Comparison of ENCODE assay signal across 12 mouse cellular contexts in the genomic region with DNA sequence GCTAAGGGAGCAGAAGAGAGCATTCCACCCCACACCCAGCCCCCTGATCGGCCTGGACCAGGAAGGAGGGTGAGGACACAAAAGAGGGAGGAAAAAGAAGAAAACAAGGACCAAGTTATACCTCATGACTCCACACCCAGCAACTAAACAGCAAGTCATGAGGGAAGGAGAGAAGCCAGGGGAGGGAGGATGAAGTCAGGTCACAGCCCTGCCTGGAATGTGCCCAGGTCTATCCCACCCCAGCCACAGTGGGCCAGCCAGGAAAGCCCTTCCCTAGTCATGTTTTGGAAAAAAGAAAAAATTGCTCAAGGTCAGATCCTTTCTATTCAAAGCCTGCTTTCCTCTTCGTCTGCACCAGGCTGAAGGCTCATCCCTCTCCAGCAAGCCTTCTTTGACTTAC. TPM values are rescaled to one million over a fixed set of nuclear protein-coding genes. Genes with fewer than 3 reads are reported as not detected.
A peak's percentile ranks its signal among the peaks of the same experiment; 100 is the strongest.
DNase-seq lines count a peak whose midpoint lies in the region; ATAC-seq and TF ChIP-seq lines count a peak whose summit lies in the region.
"Had no signal": no experiment of that assay in that cellular context is flagged by ENCODE, and none has a peak within 500 bp of the region (broad histone marks: within the 10 kb centered on the region; RNA-seq: fewer than 3 reads in every experiment).

No protein-coding gene starts in this region.

- no peak for ATAC-seq in forebrain, embryonic 12.5 days (ENCODE audit: low FRiP score)
- ATAC-seq in hindbrain, postnatal 0 days, result no peak
- ATAC-seq in stomach, embryonic 15.5 days (ENCODE audit: insufficient read depth, low FRiP score, low read depth), result no peak

- peaks cover 17% of the 10 kb centered on the region for H3K4me1 ChIP-seq in forebrain, embryonic 12.5 days
- peaks cover 16% of the 10 kb centered on the region for H3K4me1 ChIP-seq in forebrain, embryonic 10.5 days
- peaks cover 35% of the 10 kb centered on the region for H3K4me1 ChIP-seq in hindbrain, postnatal 0 days (ENCODE audit: insufficient read depth, low read length)
- H3K4me1 ChIP-seq in stomach, embryonic 15.5 days, result peaks cover 37% of the 10 kb centered on the region

- H3K9ac ChIP-seq in forebrain, embryonic 12.5 days, result no peak overlapping the region
- H3K9ac ChIP-seq in hindbrain, postnatal 0 days (replicated peaks; ENCODE audit: low read length), result peak overlapping the region; percentile 93; the same call in 1 of the 2 replicates
- no peak overlapping the region for H3K9ac ChIP-seq in stomach, embryonic 15.5 days

- H3K9me3 ChIP-seq in forebrain, embryonic 12.5 days, result no peaks in the 10 kb centered on the region
- H3K9me3 ChIP-seq in forebrain, embryonic 10.5 days, result no peaks in the 10 kb centered on the region
- no peaks in the 10 kb centered on the region for H3K9me3 ChIP-seq in hindbrain, postnatal 0 days (ENCODE audit: low read length)
- no peaks in the 10 kb centered on the region for H3K9me3 ChIP-seq in stomach, embryonic 15.5 days

- H3K36me3 ChIP-seq in forebrain, embryonic 12.5 days (replicated peaks), result no peaks in the 10 kb centered on the region
- H3K36me3 ChIP-seq in forebrain, embryonic 10.5 days (replicated peaks), result no peaks in the 10 kb centered on the region
- no peaks in the 10 kb centered on the region for H3K36me3 ChIP-seq in hindbrain, postnatal 0 days (ENCODE audit: insufficient read depth, low read length)
- H3K36me3 ChIP-seq in stomach, embryonic 15.5 days, result no peaks in the 10 kb centered on the region

- peaks cover 23% of the 10 kb centered on the region for H3K27me3 ChIP-seq in forebrain, embryonic 12.5 days
- peaks cover 70% of the 10 kb centered on the region for H3K27me3 ChIP-seq in forebrain, embryonic 10.5 days (ENCODE audit: poor library complexity, severe bottlenecking)
- no peaks in the 10 kb centered on the region for H3K27me3 ChIP-seq in hindbrain, postnatal 0 days (ENCODE audit: insufficient read depth, low read length)
- no peaks in the 10 kb centered on the region for H3K27me3 ChIP-seq in stomach, embryonic 15.5 days (replicated peaks)

- no peak overlapping the region for H3K4me3 ChIP-seq in forebrain, embryonic 12.5 days (replicated peaks)
- H3K4me3 ChIP-seq in forebrain, embryonic 10.5 days, result no peak overlapping the region
- peak overlapping the region; percentile 80 for H3K4me3 ChIP-seq in hindbrain, postnatal 0 days (ENCODE audit: low read length)
- no peak overlapping the region for H3K4me3 ChIP-seq in stomach, embryonic 15.5 days (replicated peaks)
- H3K4me3 ChIP-seq: erythroblast, embryonic 14.5 days had no signal

- WGBS in forebrain, embryonic 12.5 days, result 85% methylated on average over 2 of the region's 2 CpGs
- WGBS in forebrain, embryonic 10.5 days, result 84% methylated on average over 2 of the region's 2 CpGs
- 69% methylated on average over 2 of the region's 2 CpGs for WGBS in hindbrain, postnatal 0 days
- 64% methylated on average over 2 of the region's 2 CpGs for WGBS in stomach, embryonic 15.5 days

- H3K4me2 ChIP-seq in forebrain, embryonic 12.5 days, result 0 out of 2 replicates have a peak overlapping the region, but pooled peaks have one; percentile 0
- H3K4me2 ChIP-seq in hindbrain, postnatal 0 days (ENCODE audit: low read depth, low read length), result peak overlapping the region; percentile 82
- H3K4me2 ChIP-seq in stomach, embryonic 15.5 days, result peak overlapping the region; percentile 92

- no peak overlapping the region for H3K27ac ChIP-seq in forebrain, embryonic 12.5 days
- H3K27ac ChIP-seq in forebrain, embryonic 10.5 days, result no peak overlapping the region
- no peak overlapping the region for H3K27ac ChIP-seq in hindbrain, postnatal 0 days
- H3K27ac ChIP-seq in stomach, embryonic 15.5 days, result no peak overlapping the region

- no peak for TF ChIP-seq CTCF in hindbrain, postnatal 0 days (IDR thresholded peaks at IDR 0.05; ENCODE audit: low read depth)

- no peak for DNase-seq in forebrain, embryonic 10.5 days (ENCODE audit: extremely low spot score, low spot score)
- peak; percentile 53 for DNase-seq in ovary, adult 18-20 months (ENCODE audit: low spot score)
- no peak for DNase-seq in ovary, postnatal 10 days (ENCODE audit: low spot score)
- DNase-seq in hindbrain, postnatal 0 days (ENCODE audit: low spot score), result no peak
- no peak for DNase-seq in urinary bladder, postnatal 4 days (ENCODE audit: low spot score in 2 of 2)
- DNase-seq in thymus, postnatal 25 days, result no peak
- DNase-seq: B cell, adult 2 months had no signal

RNA-seq across cellular contexts. Expression of gene Rab11fip5, which starts 1.9 kb away (rescaled TPM):
- polyA plus RNA-seq in forebrain, embryonic 12.5 days (2016; fragmentation: Nextera tagmentation; extraction: Ambion mirVana), result 6.8 and 8.2 TPM in 2 replicates
- 2.5 and 3.1 TPM in 2 replicates for polyA plus RNA-seq in forebrain, embryonic 10.5 days (2016; fragmentation: Nextera tagmentation; extraction: Ambion mirVana)
- 62.6 and 66.5 TPM in 2 replicates for total RNA-seq in hindbrain, postnatal 0 days (2014; rRNA removed)
- polyA plus RNA-seq in hindbrain, postnatal 0 days (2015; fragmentation: Nextera tagmentation; extraction: Ambion mirVana), result 23.4 and 26.7 TPM in 2 replicates
- polyA plus RNA-seq in stomach, embryonic 15.5 days (2015; fragmentation: Nextera tagmentation; extraction: Ambion mirVana), result 11.1 and 12.2 TPM in 2 replicates

RNA-seq across cellular contexts. Expression of gene Sfxn5, which starts 39.3 kb away (rescaled TPM):
- polyA plus RNA-seq in forebrain, embryonic 12.5 days (2016; fragmentation: Nextera tagmentation; extraction: Ambion mirVana), result 16.8 and 17.2 TPM in 2 replicates
- polyA plus RNA-seq in forebrain, embryonic 10.5 days (2016; fragmentation: Nextera tagmentation; extraction: Ambion mirVana), result 11.7 and 14.3 TPM in 2 replicates
- total RNA-seq in hindbrain, postnatal 0 days (2014; rRNA removed), result 144 and 151 TPM in 2 replicates
- polyA plus RNA-seq in hindbrain, postnatal 0 days (2015; fragmentation: Nextera tagmentation; extraction: Ambion mirVana), result 108 and 115 TPM in 2 replicates
- polyA plus RNA-seq in stomach, embryonic 15.5 days (2015; fragmentation: Nextera tagmentation; extraction: Ambion mirVana), result 11.0 and 11.5 TPM in 2 replicates

RNA-seq across cellular contexts. Expression of gene Noto, which starts 51.2 kb away (rescaled TPM):
- not detected in 2 replicates for polyA plus RNA-seq in forebrain, embryonic 12.5 days (2016; fragmentation: Nextera tagmentation; extraction: Ambion mirVana)
- polyA plus RNA-seq in forebrain, embryonic 10.5 days (2016; fragmentation: Nextera tagmentation; extraction: Ambion mirVana), result not detected in 2 replicates
- total RNA-seq in hindbrain, postnatal 0 days (2014; rRNA removed), result not detected in 2 replicates
- polyA plus RNA-seq in hindbrain, postnatal 0 days (2015; fragmentation: Nextera tagmentation; extraction: Ambion mirVana), result not detected in 2 replicates
- not detected in 2 replicates for polyA plus RNA-seq in stomach, embryonic 15.5 days (2015; fragmentation: Nextera tagmentation; extraction: Ambion mirVana)
- total RNA-seq: adrenal gland, adult 18-20 months; left cerebral cortex, postnatal 10 days had no signal
- polyA plus RNA-seq: erythroblast, embryonic 14.5 days had no signal

RNA-seq across cellular contexts. Expression of gene Smyd5, which starts 59.3 kb away (rescaled TPM):
- 49.8 and 51.5 TPM in 2 replicates for polyA plus RNA-seq in forebrain, embryonic 12.5 days (2016; fragmentation: Nextera tagmentation; extraction: Ambion mirVana)
- polyA plus RNA-seq in forebrain, embryonic 10.5 days (2016; fragmentation: Nextera tagmentation; extraction: Ambion mirVana), result 84.4 and 85.8 TPM in 2 replicates
- 68.0 and 69.1 TPM in 2 replicates for total RNA-seq in hindbrain, postnatal 0 days (2014; rRNA removed)
- polyA plus RNA-seq in hindbrain, postnatal 0 days (2015; fragmentation: Nextera tagmentation; extraction: Ambion mirVana), result 57.2 and 59.7 TPM in 2 replicates
- 41.4 and 48.6 TPM in 2 replicates for polyA plus RNA-seq in stomach, embryonic 15.5 days (2015; fragmentation: Nextera tagmentation; extraction: Ambion mirVana)

Comparison
In these comparisons a context has a peak if more than half of its experiments do, and no peak if none do; other contexts are left out.
1. H3K4me2 ChIP-seq: peak in every context shown above with its lines; median percentile 92 in stomach, embryonic 15.5 days; 82 in hindbrain, postnatal 0 days; 0 in forebrain, embryonic 12.5 days.